Mouse (Mus musculus) cerebellum, adult 9-10 months (tissue): ENCODE measurements at regions not wholly inside any gene's neighbourhood (a gene's known extent, or its start where the extent isn't known, plus 50 kb on each side); places are given as distances from the start of the nearest gene placed in this dataset.
"Not testable (repeated sequence)": the region's sequence is repeated elsewhere in the genome, so short reads cannot be mapped to it uniquely, and the experiment has no call there.

Source experiments
- DNase-seq: peaks from one replicate; pipeline ENCODE4 v3.0.0; 2022

- DNase-seq = no peak
These were observed 232.4 kb upstream of the Vrk2 start for GRCm38 (mm10) chr11:26826194-26826593.

- peak; percentile 1 for DNase-seq
These were observed 230.4 kb upstream of the Vrk2 start for GRCm38 (mm10) chr11:26824080-26824727.

GRCm38 (mm10) chr11:26821091-26821490 is 227.3 kb upstream of the Vrk2 start:
- DNase-seq = no peak

GRCm38 (mm10) chr11:26817316-26817715 is 223.5 kb upstream of the Vrk2 start:
- DNase-seq = no peak

GRCm38 (mm10) chr11:26815104-26815503 is 221.3 kb upstream of the Vrk2 start:
- DNase-seq = no peak

- no peak for DNase-seq
These were observed 220.8 kb upstream of the Vrk2 start for GRCm38 (mm10) chr11:26814601-26815000.

- no peak for DNase-seq
These were observed 208.6 kb upstream of the Vrk2 start for GRCm38 (mm10) chr11:26802249-26802941.

GRCm38 (mm10) chr11:26800296-26800695 is 206.5 kb upstream of the Vrk2 start:
- no peak for DNase-seq

- DNase-seq = no peak
These were observed 200.8 kb upstream of the Vrk2 start for GRCm38 (mm10) chr11:26794629-26794966.

- DNase-seq = no peak
These were observed 200.3 kb upstream of the Vrk2 start for GRCm38 (mm10) chr11:26793928-26794628.

- no peak for DNase-seq
These were observed 195.5 kb upstream of the Vrk2 start for GRCm38 (mm10) chr11:26789281-26789680.

- peak; percentile 2 for DNase-seq
These were observed 191.4 kb upstream of the Vrk2 start for GRCm38 (mm10) chr11:26785164-26785563.

GRCm38 (mm10) chr11:26773122-26773796 is 179.5 kb upstream of the Vrk2 start:
- DNase-seq = no peak

GRCm38 (mm10) chr11:26755576-26755975 is 161.8 kb upstream of the Vrk2 start:
- no peak for DNase-seq

GRCm38 (mm10) chr11:26753616-26754015 is 159.8 kb upstream of the Vrk2 start:
- DNase-seq = no peak

GRCm38 (mm10) chr11:26742235-26742634 is 148.4 kb upstream of the Vrk2 start:
- DNase-seq = no peak

GRCm38 (mm10) chr11:26739732-26740131 is 145.9 kb upstream of the Vrk2 start:
- no peak for DNase-seq

GRCm38 (mm10) chr11:26726969-26727368 is 133.2 kb upstream of the Vrk2 start:
- no peak for DNase-seq

GRCm38 (mm10) chr11:26724963-26725721 is 131.3 kb upstream of the Vrk2 start:
- DNase-seq = no peak

- DNase-seq = no peak
These were observed 128.5 kb upstream of the Vrk2 start for GRCm38 (mm10) chr11:26722292-26722691.

GRCm38 (mm10) chr11:26721173-26721572 is 127.4 kb upstream of the Vrk2 start:
- no peak for DNase-seq

- DNase-seq = not testable (repeated sequence)
These were observed 117.4 kb upstream of the Vrk2 start for GRCm38 (mm10) chr11:26711237-26711636.

- no peak for DNase-seq
These were observed 114.8 kb upstream of the Vrk2 start for GRCm38 (mm10) chr11:26708636-26709035.
